Mouse (Mus musculus): ENCODE measurements around the gene Panx2. TPM values are rescaled to one million over a fixed set of nuclear protein-coding genes. Genes with fewer than 3 reads are reported as not detected.

Panx2 gene
- polyA plus RNA-seq, 2 experiments, result 0.48 to 2.0 TPM

DNA sequence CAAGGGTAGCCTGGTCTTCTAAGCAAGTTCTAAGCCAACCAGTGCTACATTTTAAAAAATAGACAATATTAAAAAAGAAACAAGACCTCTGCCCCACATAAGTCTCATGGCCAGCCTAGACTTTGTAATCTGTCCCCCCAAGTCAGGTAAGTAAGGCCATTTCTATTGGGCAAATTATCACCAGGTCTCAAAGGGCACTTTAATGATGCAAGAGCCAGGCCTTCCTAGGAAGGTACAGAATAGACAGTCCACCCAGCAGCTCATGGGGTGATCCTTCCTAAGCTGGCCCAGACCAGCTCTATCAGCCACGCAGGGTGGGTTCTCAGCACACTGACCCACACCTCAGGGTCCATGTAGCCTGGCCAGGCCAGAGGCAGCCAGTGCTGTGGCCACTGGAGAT is 24.4 kb downstream of the Panx2 start:
- Histone ChIP-seq H3K4me1 (ENCODE audit: control insufficient read depth, insufficient read depth, low read length) (no peaks in the 10 kb centered on the region), H3K27me3 (ENCODE audit: control insufficient read depth, insufficient read depth, low read length) (no peaks in the 10 kb centered on the region), H3K27ac (replicated peaks; ENCODE audit: low read depth, low read length) (no peak overlapping the region), H3K4me3 (replicated peaks; ENCODE audit: low read length) (no peak overlapping the region), H3K4me2 (replicated peaks; ENCODE audit: low read depth, low read length, severe bottlenecking) (no peak overlapping the region), H3K9me3 (ENCODE audit: control insufficient read depth, low read length) (no peaks in the 10 kb centered on the region), H3K36me3 (ENCODE audit: control insufficient read depth, insufficient read depth, low read length) (peaks cover 75% of the 10 kb centered on the region), H3K9ac (ENCODE audit: low read depth, low read length, severe bottlenecking) (no peak overlapping the region)
- WGBS, result 93% methylated on average over 1 of the region's 1 CpGs
- ATAC-seq (ENCODE audit: low FRiP score, low read depth) (no peak), DNase-seq (ENCODE audit: low spot score) (no peak)
- no peak for TF ChIP-seq POLR2A (IDR thresholded peaks at IDR 0.05; ENCODE audit: borderline replicate concordance, extremely low read depth, insufficient read depth, insufficient read length)

DNA sequence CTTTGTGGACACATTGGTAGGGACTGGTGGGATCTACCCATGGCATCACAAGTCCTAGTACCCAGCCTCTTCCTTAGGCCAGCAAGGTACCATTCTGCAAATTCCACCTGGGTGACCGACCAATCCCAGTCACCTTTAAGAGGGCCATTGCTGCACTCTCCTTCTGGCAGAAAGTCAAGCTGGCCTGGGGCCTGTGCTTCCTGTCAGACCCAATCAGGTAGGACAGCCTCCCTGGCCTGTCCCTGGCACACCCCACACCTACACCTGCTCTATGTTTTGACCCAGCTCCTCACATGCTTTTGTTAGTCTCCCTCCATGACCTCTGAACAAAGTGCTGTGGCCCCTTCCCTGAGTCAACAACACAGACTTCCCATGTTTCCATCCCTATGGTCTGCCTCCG is 25.3 kb downstream of the Panx2 start:
- no peaks in the 10 kb centered on the region for H3K27me3 ChIP-seq (ENCODE audit: control insufficient read depth, insufficient read depth, low read length)
- no peak for DNase-seq (ENCODE audit: low spot score)

DNA sequence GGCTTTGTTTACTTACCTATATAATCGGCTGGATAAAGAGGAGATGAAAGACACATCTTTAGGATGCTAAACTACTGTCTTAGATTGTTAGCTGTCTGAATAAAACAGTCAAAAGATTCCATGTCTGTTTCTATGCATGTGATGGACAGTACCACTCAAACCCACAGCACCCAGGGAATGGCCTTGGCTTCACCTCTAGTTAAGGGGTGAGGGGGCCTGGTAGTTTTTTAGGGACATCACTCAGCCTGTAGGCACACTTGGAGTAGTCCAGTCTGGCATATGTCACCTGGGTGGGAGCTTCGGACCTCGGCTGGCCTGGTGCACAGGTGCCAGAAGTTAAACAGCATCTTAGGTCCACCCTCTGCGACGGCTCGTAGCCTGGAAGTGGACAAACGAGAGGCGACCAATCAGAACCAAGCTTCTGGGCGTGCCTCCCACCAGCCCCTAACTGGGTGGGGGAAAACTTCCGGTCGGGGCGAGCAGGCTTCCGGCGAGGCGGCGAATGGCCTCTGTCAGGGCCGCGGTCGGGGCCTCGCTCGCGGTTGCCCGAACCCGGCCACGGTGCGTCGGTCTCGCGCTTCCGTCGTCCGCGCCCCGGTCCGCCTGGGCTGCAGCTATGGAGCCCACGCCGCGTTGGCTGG is 29.2 kb downstream of the Panx2 start, which contains the start of gene Selenoo:
Gene Selenoo, plus strand, starts transcription at position 478 of the 641 bp plus-strand sequence.
- H3K36me3 ChIP-seq (ENCODE audit: control insufficient read depth, insufficient read depth, low read length), result peaks cover 58% of the 10 kb centered on the region
- peak; percentile 95 for ATAC-seq (ENCODE audit: low FRiP score, low read depth)
- 2% methylated on average over 25 of the region's 38 CpGs for WGBS
- H3K4me2 ChIP-seq (replicated peaks; ENCODE audit: low read depth, low read length, severe bottlenecking), result peak within 1 kb of the TSS; percentile 94
- H3K4me1 ChIP-seq (ENCODE audit: control insufficient read depth, insufficient read depth, low read length), result peaks cover 6% of the 10 kb centered on the region
- TF ChIP-seq POLR2A (IDR thresholded peaks at IDR 0.05; ENCODE audit: borderline replicate concordance, extremely low read depth, insufficient read depth, insufficient read length), result peak; percentile 78; the same call in 1 of the 2 replicates
- peak within 1 kb of the TSS; percentile 89 for H3K9ac ChIP-seq (ENCODE audit: low read depth, low read length, severe bottlenecking)
- H3K27ac ChIP-seq (replicated peaks; ENCODE audit: low read depth, low read length), result peak within 1 kb of the TSS; percentile 19; the same call in 1 of the 2 replicates
- DNase-seq (ENCODE audit: low spot score), result peak; percentile 93
- H3K27me3 ChIP-seq (ENCODE audit: control insufficient read depth, insufficient read depth, low read length), result no peaks in the 10 kb centered on the region
- H3K9me3 ChIP-seq (ENCODE audit: control insufficient read depth, low read length), result no peaks in the 10 kb centered on the region
- H3K4me3 ChIP-seq (replicated peaks; ENCODE audit: low read length), result peak within 1 kb of the TSS; percentile 97

More for the DNA sequence above, 25.3 kb downstream of the Panx2 start:
- Histone ChIP-seq H3K9ac (ENCODE audit: low read depth, low read length, severe bottlenecking) (no peak overlapping the region), H3K4me1 (ENCODE audit: control insufficient read depth, insufficient read depth, low read length) (peaks cover 3% of the 10 kb centered on the region), H3K4me2 (replicated peaks; ENCODE audit: low read depth, low read length, severe bottlenecking) (no peak overlapping the region), H3K9me3 (ENCODE audit: control insufficient read depth, low read length) (no peaks in the 10 kb centered on the region), H3K4me3 (replicated peaks; ENCODE audit: low read length) (no peak overlapping the region), H3K27ac (replicated peaks; ENCODE audit: low read depth, low read length) (no peak overlapping the region), H3K36me3 (ENCODE audit: control insufficient read depth, insufficient read depth, low read length) (peaks cover 72% of the 10 kb centered on the region)
- WGBS, result 91% methylated on average over 2 of the region's 2 CpGs
- ATAC-seq (ENCODE audit: low FRiP score, low read depth), result no peak
- TF ChIP-seq POLR2A (IDR thresholded peaks at IDR 0.05; ENCODE audit: borderline replicate concordance, extremely low read depth, insufficient read depth, insufficient read length), result no peak

DNA sequence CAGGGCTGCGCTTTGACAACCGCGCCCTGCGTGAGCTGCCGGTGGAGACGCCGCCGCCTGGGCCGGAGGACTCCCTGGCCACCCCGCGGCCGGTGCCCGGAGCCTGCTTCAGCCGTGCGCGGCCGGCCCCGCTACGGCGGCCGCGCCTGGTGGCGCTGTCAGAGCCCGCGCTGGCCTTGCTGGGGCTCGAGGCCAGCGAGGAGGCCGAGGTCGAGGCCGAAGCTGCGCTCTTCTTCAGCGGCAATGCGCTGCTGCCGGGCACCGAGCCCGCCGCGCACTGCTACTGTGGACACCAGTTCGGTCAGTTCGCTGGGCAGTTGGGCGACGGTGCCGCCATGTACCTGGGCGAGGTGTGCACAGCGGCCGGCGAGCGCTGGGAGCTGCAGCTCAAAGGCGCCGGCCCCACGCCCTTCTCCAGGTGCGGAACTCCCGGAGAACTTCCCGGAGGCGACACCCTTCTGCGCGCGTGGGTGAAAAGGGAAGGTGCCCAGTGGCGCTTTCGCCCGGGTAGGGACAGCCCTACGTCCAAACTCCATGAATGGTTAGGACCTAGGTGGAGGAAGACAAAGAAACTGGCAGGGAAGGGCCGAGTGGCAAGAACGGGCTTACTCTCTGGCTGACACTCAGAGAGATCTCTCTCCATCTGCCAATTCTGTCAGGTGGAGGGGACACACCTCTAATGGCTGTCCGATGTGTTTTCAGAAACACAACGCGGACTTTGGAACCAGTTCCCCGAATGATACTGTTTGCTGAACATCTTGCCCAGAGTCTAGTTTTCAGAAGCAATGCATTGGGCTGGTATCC is 29.9 kb downstream of the Panx2 start:
- no peaks in the 10 kb centered on the region for H3K9me3 ChIP-seq (ENCODE audit: control insufficient read depth, low read length)
- no peaks in the 10 kb centered on the region for H3K27me3 ChIP-seq (ENCODE audit: control insufficient read depth, insufficient read depth, low read length)
- H3K4me2 ChIP-seq (replicated peaks; ENCODE audit: low read depth, low read length, severe bottlenecking), result peak overlapping the region; percentile 94
- WGBS, result 4% methylated on average over 51 of the region's 68 CpGs
- peak; percentile 50 for ATAC-seq (ENCODE audit: low FRiP score, low read depth)
- DNase-seq (ENCODE audit: low spot score), result no peak
- peaks cover 6% of the 10 kb centered on the region for H3K4me1 ChIP-seq (ENCODE audit: control insufficient read depth, insufficient read depth, low read length)
- H3K36me3 ChIP-seq (ENCODE audit: control insufficient read depth, insufficient read depth, low read length), result peaks cover 58% of the 10 kb centered on the region
- no peak for TF ChIP-seq POLR2A (IDR thresholded peaks at IDR 0.05; ENCODE audit: borderline replicate concordance, extremely low read depth, insufficient read depth, insufficient read length)
- peak overlapping the region; percentile 89 for H3K9ac ChIP-seq (ENCODE audit: low read depth, low read length, severe bottlenecking)
- H3K4me3 ChIP-seq (replicated peaks; ENCODE audit: low read length), result peak overlapping the region; percentile 97
- 0 out of 2 replicates have a peak overlapping the region, but pooled peaks have one; percentile 19 for H3K27ac ChIP-seq (replicated peaks; ENCODE audit: low read depth, low read length)

DNA sequence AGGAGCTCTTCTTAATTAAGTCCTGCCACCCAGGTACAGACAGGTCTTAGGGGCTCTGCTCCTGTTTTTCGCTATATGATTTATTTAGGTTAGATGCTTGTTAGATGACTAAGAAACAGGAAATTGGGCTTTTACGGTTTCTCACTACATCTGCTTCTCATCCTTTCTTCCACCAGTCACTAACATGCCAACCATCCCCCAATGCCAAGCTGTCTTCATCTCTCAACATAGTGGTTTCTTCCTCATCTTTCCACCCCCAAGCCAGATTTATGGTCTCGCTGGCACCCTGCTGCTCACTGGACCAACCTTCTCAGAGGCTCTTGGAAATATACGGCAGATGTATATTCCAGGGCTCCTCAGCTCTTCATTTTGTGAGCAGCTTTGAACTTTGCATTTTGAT is 31.1 kb downstream of the Panx2 start:
- no peak overlapping the region for H3K9ac ChIP-seq (ENCODE audit: low read depth, low read length, severe bottlenecking)
- no peak overlapping the region for H3K4me3 ChIP-seq (replicated peaks; ENCODE audit: low read length)
- no peaks in the 10 kb centered on the region for H3K9me3 ChIP-seq (ENCODE audit: control insufficient read depth, low read length)
- no peak overlapping the region for H3K27ac ChIP-seq (replicated peaks; ENCODE audit: low read depth, low read length)
- 60% methylated on average over 4 of the region's 4 CpGs for WGBS
- no peak overlapping the region for H3K4me2 ChIP-seq (replicated peaks; ENCODE audit: low read depth, low read length, severe bottlenecking)
- H3K4me1 ChIP-seq (ENCODE audit: control insufficient read depth, insufficient read depth, low read length), result peaks cover 6% of the 10 kb centered on the region
- ATAC-seq (ENCODE audit: low FRiP score, low read depth), result no peak
- no peak for TF ChIP-seq POLR2A (IDR thresholded peaks at IDR 0.05; ENCODE audit: borderline replicate concordance, extremely low read depth, insufficient read depth, insufficient read length)
- H3K27me3 ChIP-seq (ENCODE audit: control insufficient read depth, insufficient read depth, low read length), result no peaks in the 10 kb centered on the region
- DNase-seq (ENCODE audit: low spot score), result no peak
- peaks cover 58% of the 10 kb centered on the region for H3K36me3 ChIP-seq (ENCODE audit: control insufficient read depth, insufficient read depth, low read length)
